Mouse (Mus musculus): ENCODE data around the gene Clock. TPM values are rescaled to one million over a fixed set of nuclear protein-coding genes. Genes with fewer than 3 reads are reported as not detected.

The Clock gene
- polyA plus RNA-seq, 1 experiment from 2014 or later = 19.4 TPM

DNA sequence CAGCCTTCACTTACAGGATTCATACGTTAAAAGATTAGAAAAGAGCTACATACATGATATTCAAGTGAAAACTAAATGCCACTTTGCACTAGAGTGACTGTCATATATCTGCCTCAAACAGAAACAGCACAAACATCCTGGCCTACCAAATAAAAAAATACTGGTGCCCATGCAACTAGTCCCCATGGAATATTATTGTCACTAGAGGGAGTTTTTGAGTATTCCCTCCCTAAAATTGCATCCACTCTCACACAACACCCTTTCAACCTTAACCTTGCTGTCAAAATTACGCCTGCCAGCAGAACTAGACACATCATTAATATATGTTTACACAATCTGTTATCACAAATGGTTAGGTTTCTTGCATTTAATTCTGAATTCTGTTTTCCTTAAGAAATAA lies 2.6 kb downstream of the Clock start:
- 75% methylated on average over 2 of the region's 2 CpGs for WGBS
- ATAC-seq (replicated peaks; ENCODE audit: low FRiP score, low TSS enrichment, low read depth) (no peak), DNase-seq (ENCODE audit: low spot score) (no peak)
- Histone ChIP-seq H3K27me3 (replicated peaks; ENCODE audit: control insufficient read depth, insufficient read depth, low read length) (no peaks in the 10 kb centered on the region), H3K4me1 (replicated peaks; ENCODE audit: control insufficient read depth, insufficient read depth, low read length) (peaks cover 18% of the 10 kb centered on the region), H3K4me2 (ENCODE audit: low read length) (no peak overlapping the region), H3K9me3 (ENCODE audit: control insufficient read depth, low read length) (no peaks in the 10 kb centered on the region), H3K4me3 (ENCODE audit: low read depth, low read length) (no peak overlapping the region), H3K9ac (ENCODE audit: low read length) (no peak overlapping the region), H3K36me3 (ENCODE audit: control insufficient read depth, insufficient read depth, low read length) (no peaks in the 10 kb centered on the region), H3K27ac (ENCODE audit: low read depth) (no peak overlapping the region)

DNA sequence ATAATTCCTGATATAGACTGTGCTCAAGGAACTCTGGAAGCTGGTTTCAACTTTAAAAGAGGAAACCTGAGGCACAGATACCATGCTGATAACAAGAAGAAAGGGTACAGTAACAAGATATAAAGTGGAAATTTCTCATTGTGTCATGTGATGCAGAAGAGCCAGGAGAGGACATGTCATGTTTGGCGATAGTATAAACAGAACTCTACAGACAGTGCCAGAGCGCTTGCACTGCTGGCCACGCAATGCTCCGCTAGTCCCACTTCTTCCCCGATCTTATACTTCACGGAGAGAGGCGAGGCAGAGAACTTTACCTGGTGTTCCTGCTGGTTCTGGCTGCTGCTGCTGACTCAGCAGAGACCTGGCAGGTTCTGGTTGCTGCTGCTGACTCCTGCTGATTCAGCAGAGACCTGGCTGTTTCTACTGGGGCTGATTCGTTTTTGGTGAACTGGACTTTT lies 15.3 kb downstream of the Clock start:
- Histone ChIP-seq H3K27ac (ENCODE audit: low read depth) (no peak overlapping the region), H3K4me1 (replicated peaks; ENCODE audit: control insufficient read depth, insufficient read depth, low read length) (no peaks in the 10 kb centered on the region), H3K4me3 (ENCODE audit: low read depth, low read length) (no peak overlapping the region), H3K27me3 (replicated peaks; ENCODE audit: control insufficient read depth, insufficient read depth, low read length) (no peaks in the 10 kb centered on the region), H3K36me3 (ENCODE audit: control insufficient read depth, insufficient read depth, low read length) (no peaks in the 10 kb centered on the region), H3K9ac (ENCODE audit: low read length) (no peak overlapping the region), H3K9me3 (ENCODE audit: control insufficient read depth, low read length) (no peaks in the 10 kb centered on the region), H3K4me2 (ENCODE audit: low read length) (no peak overlapping the region)
- ATAC-seq (replicated peaks; ENCODE audit: low FRiP score, low TSS enrichment, low read depth) (no peak), DNase-seq (ENCODE audit: low spot score) (no peak)
- WGBS = 65% methylated on average over 8 of the region's 8 CpGs

DNA sequence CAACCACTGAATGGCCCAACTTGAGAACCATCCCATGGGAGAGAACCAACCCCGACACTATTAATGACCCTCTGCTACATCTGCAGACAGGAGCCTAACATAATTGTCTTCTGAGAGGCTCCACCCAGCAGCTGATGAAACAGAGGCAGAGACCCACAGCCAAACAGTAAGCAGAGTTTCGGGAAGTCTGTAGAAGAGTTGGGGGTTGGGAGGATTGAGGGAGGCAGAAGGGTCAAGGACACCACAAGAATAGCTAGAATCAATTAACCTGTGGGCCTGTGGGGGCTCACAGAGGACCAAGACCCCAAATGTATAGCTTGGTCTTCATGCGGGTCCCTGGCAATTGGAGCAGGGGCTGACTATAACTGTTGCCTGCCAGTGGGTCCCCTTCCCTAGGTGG lies 16.3 kb downstream of the Clock start:
- Histone ChIP-seq H3K4me3 (ENCODE audit: low read depth, low read length) (no peak overlapping the region), H3K27me3 (replicated peaks; ENCODE audit: control insufficient read depth, insufficient read depth, low read length) (no peaks in the 10 kb centered on the region), H3K27ac (ENCODE audit: low read depth) (no peak overlapping the region), H3K4me2 (ENCODE audit: low read length) (no peak overlapping the region), H3K4me1 (replicated peaks; ENCODE audit: control insufficient read depth, insufficient read depth, low read length) (no peaks in the 10 kb centered on the region), H3K9me3 (ENCODE audit: control insufficient read depth, low read length) (no peaks in the 10 kb centered on the region), H3K36me3 (ENCODE audit: control insufficient read depth, insufficient read depth, low read length) (no peaks in the 10 kb centered on the region), H3K9ac (ENCODE audit: low read length) (no peak overlapping the region)
- WGBS = 90% methylated on average over 3 of the region's 3 CpGs
- DNase-seq (ENCODE audit: low spot score) = no peak
- ATAC-seq (replicated peaks; ENCODE audit: low FRiP score, low TSS enrichment, low read depth) = no peak

DNA sequence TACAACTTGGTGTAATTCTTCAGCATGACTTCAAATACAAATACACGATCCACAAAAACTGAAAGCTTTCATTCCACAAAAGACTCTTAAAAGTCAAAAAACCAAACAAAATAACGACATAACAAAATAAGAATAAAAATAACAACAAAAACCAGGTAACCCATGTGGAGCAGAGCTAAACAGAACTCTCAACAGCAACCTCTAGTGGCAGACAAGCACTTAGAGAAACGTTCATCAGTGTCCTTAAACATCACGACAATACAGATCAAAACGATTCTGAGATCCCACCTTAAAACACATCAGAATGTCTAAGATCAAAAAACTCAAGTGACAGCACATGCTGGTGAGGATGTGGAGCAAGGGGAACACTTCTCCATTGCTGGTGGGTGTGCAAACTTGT lies 17.5 kb downstream of the Clock start:
- H3K27ac ChIP-seq (ENCODE audit: low read depth) = no peak overlapping the region
- no peak overlapping the region for H3K4me2 ChIP-seq (ENCODE audit: low read length)
- H3K9me3 ChIP-seq (ENCODE audit: control insufficient read depth, low read length) = no peaks in the 10 kb centered on the region
- ATAC-seq (replicated peaks; ENCODE audit: low FRiP score, low TSS enrichment, low read depth) = no peak
- H3K27me3 ChIP-seq (replicated peaks; ENCODE audit: control insufficient read depth, insufficient read depth, low read length) = no peaks in the 10 kb centered on the region
- no peaks in the 10 kb centered on the region for H3K4me1 ChIP-seq (replicated peaks; ENCODE audit: control insufficient read depth, insufficient read depth, low read length)
- no peak overlapping the region for H3K4me3 ChIP-seq (ENCODE audit: low read depth, low read length)
- H3K9ac ChIP-seq (ENCODE audit: low read length) = no peak overlapping the region
- WGBS = 79% methylated on average over 5 of the region's 5 CpGs
- DNase-seq (ENCODE audit: low spot score) = no peak
- no peaks in the 10 kb centered on the region for H3K36me3 ChIP-seq (ENCODE audit: control insufficient read depth, insufficient read depth, low read length)

DNA sequence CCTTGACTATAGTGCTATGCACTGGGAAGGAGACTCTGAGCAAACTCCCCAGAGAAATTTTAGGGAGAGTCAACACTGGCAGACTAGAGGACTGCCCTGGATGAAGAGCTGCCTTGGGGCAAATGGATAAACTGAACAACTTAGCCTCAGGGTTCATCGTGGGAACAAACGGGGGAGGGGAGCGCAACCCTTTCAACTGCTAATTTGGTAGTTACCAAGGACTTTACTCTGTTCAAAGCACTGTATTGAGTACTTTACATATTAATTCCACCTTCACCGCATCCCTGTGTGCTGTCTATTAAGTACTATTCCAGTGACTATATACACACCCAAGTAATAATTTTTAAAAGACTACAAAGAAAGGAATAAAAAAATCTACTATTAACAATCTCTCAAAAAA lies 18.9 kb downstream of the Clock start:
- H3K4me1 ChIP-seq (replicated peaks; ENCODE audit: control insufficient read depth, insufficient read depth, low read length) = no peaks in the 10 kb centered on the region
- H3K36me3 ChIP-seq (ENCODE audit: control insufficient read depth, insufficient read depth, low read length) = no peaks in the 10 kb centered on the region
- no peak overlapping the region for H3K4me2 ChIP-seq (ENCODE audit: low read length)
- no peak overlapping the region for H3K9ac ChIP-seq (ENCODE audit: low read length)
- WGBS = 71% methylated on average over 4 of the region's 4 CpGs
- H3K4me3 ChIP-seq (ENCODE audit: low read depth, low read length) = no peak overlapping the region
- no peak for ATAC-seq (replicated peaks; ENCODE audit: low FRiP score, low TSS enrichment, low read depth)
- DNase-seq (ENCODE audit: low spot score) = no peak
- H3K27me3 ChIP-seq (replicated peaks; ENCODE audit: control insufficient read depth, insufficient read depth, low read length) = no peaks in the 10 kb centered on the region
- H3K9me3 ChIP-seq (ENCODE audit: control insufficient read depth, low read length) = no peaks in the 10 kb centered on the region
- H3K27ac ChIP-seq (ENCODE audit: low read depth) = no peak overlapping the region

DNA sequence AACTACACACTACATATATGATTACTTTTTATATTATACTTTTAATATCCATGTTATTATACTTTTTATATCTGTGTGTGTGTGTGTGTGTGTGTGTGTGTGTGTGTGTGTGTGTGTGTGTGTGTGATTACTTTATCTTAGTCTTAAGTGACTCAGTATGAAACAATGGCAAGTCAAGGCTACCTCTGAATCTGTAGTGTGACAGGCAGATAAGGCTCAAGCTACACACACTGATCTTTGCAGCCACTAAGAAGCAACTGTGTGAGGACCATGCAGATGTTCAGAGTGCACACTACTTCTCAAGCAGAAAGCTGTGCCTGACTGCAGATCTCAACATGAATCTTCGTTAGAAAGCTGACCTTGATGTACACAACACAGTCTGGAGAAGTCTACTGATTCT lies 20.7 kb downstream of the Clock start:
- no peaks in the 10 kb centered on the region for H3K27me3 ChIP-seq (replicated peaks; ENCODE audit: control insufficient read depth, insufficient read depth, low read length)
- no peak overlapping the region for H3K4me2 ChIP-seq (ENCODE audit: low read length)
- H3K9me3 ChIP-seq (ENCODE audit: control insufficient read depth, low read length) = no peaks in the 10 kb centered on the region
- H3K36me3 ChIP-seq (ENCODE audit: control insufficient read depth, insufficient read depth, low read length) = no peaks in the 10 kb centered on the region
- H3K9ac ChIP-seq (ENCODE audit: low read length) = no peak overlapping the region
- H3K4me1 ChIP-seq (replicated peaks; ENCODE audit: control insufficient read depth, insufficient read depth, low read length) = no peaks in the 10 kb centered on the region
- 82% methylated on average over 1 of the region's 1 CpGs for WGBS
- no peak overlapping the region for H3K27ac ChIP-seq (ENCODE audit: low read depth)
- no peak overlapping the region for H3K4me3 ChIP-seq (ENCODE audit: low read depth, low read length)
- DNase-seq (ENCODE audit: low spot score) (no peak), ATAC-seq (replicated peaks; ENCODE audit: low FRiP score, low TSS enrichment, low read depth) (no peak)

DNA sequence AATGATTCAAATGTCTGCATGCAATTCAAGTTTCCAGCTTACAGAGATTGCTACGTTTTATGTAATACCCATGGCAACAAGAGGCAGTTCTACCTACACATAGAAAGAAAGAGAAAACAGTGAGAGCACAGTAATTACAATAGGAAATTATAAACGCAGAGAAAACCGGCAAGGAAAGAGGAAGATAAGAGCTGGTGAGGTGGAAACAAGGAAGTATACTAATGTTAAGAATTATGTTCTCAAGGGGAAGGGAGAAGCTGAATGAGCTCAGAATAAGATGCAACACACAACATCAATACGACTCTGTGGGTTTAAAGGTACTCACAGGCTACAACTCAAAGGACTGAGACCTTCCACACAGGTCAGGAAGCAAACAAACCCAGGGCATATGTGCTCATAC lies 29.6 kb downstream of the Clock start:
- Histone ChIP-seq H3K4me1 (replicated peaks; ENCODE audit: control insufficient read depth, insufficient read depth, low read length) (no peaks in the 10 kb centered on the region), H3K4me3 (ENCODE audit: low read depth, low read length) (no peak overlapping the region), H3K4me2 (ENCODE audit: low read length) (no peak overlapping the region), H3K27ac (ENCODE audit: low read depth) (no peak overlapping the region), H3K9ac (ENCODE audit: low read length) (no peak overlapping the region), H3K9me3 (ENCODE audit: control insufficient read depth, low read length) (no peaks in the 10 kb centered on the region), H3K36me3 (ENCODE audit: control insufficient read depth, insufficient read depth, low read length) (no peaks in the 10 kb centered on the region), H3K27me3 (replicated peaks; ENCODE audit: control insufficient read depth, insufficient read depth, low read length) (no peaks in the 10 kb centered on the region)
- 78% methylated on average over 4 of the region's 4 CpGs for WGBS
- ATAC-seq (replicated peaks; ENCODE audit: low FRiP score, low TSS enrichment, low read depth) (no peak), DNase-seq (ENCODE audit: low spot score) (no peak)

DNA sequence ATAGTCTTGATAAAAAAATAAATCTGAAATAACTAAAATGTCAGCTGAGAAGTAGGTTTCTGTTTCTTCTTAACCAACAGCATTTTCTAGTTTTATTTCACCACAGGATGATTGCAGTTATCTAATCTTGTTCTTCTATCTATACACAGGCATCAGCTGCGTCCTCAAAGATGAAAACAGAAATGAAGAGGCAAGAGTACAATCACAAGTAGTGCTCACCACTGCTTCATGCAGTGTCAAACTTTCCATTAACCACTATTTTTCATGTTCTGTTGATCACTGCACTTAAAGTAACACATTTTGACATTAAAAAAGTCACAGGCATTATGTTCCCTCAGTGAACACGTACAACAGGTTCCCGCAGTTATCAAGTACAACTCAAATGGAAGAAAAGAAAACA lies 53.6 kb downstream of the Clock start:
- ATAC-seq (replicated peaks; ENCODE audit: low FRiP score, low TSS enrichment, low read depth) = no peak
- Histone ChIP-seq H3K9ac (ENCODE audit: low read length) (no peak overlapping the region), H3K4me3 (ENCODE audit: low read depth, low read length) (no peak overlapping the region), H3K27ac (ENCODE audit: low read depth) (no peak overlapping the region), H3K9me3 (ENCODE audit: control insufficient read depth, low read length) (no peaks in the 10 kb centered on the region), H3K4me2 (ENCODE audit: low read length) (no peak overlapping the region), H3K27me3 (replicated peaks; ENCODE audit: control insufficient read depth, insufficient read depth, low read length) (no peaks in the 10 kb centered on the region), H3K36me3 (ENCODE audit: control insufficient read depth, insufficient read depth, low read length) (peaks cover 23% of the 10 kb centered on the region), H3K4me1 (replicated peaks; ENCODE audit: control insufficient read depth, insufficient read depth, low read length) (no peaks in the 10 kb centered on the region)
- WGBS = 91% methylated on average over 3 of the region's 3 CpGs
- DNase-seq (ENCODE audit: low spot score) = no peak

DNA sequence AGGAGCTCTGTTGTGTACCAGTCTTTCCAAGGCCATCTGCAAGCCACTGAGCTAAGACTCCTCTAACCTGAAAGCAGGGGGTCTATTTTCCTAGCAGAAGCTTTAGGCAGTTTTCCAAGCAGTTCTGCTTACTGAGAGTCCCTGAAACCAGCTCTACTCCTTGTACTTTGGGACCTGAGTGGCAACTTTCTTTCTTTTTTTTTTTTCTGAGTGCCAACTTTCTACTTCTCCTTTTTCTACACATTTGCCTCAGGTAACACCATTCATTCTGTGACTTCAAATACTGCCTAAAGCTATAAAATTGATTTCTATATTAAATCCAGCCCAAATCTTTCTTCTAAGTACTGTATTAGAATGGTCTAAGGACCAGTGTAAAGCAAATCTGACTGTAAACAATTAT lies 58.1 kb downstream of the Clock start:
- no peak overlapping the region for H3K4me2 ChIP-seq (ENCODE audit: low read length)
- ATAC-seq (replicated peaks; ENCODE audit: low FRiP score, low TSS enrichment, low read depth) (no peak), DNase-seq (ENCODE audit: low spot score) (no peak)
- H3K27me3 ChIP-seq (replicated peaks; ENCODE audit: control insufficient read depth, insufficient read depth, low read length) = no peaks in the 10 kb centered on the region
- H3K9me3 ChIP-seq (ENCODE audit: control insufficient read depth, low read length) = no peaks in the 10 kb centered on the region
- H3K27ac ChIP-seq (ENCODE audit: low read depth) = no peak overlapping the region
- H3K4me1 ChIP-seq (replicated peaks; ENCODE audit: control insufficient read depth, insufficient read depth, low read length) = no peaks in the 10 kb centered on the region
- no peak overlapping the region for H3K9ac ChIP-seq (ENCODE audit: low read length)
- H3K36me3 ChIP-seq (ENCODE audit: control insufficient read depth, insufficient read depth, low read length) = peaks cover 26% of the 10 kb centered on the region
- no peak overlapping the region for H3K4me3 ChIP-seq (ENCODE audit: low read depth, low read length)
